Mouse (Mus musculus) right cerebral cortex, postnatal 10 days (tissue): ENCODE data around the gene Wsb2.
A peak's percentile ranks its signal among the peaks of the same experiment; 100 is the strongest.
"Not testable (repeated sequence)": the region's sequence is repeated elsewhere in the genome, so short reads cannot be mapped to it uniquely, and the experiment has no call there.

Experiments used
- DNase-seq, 2 experiments: peaks; one replicate each; pipeline ENCODE4 v3.0.0; 2021; ENCODE audit warnings: low spot score in 2 of 2

Gene Wsb2

DNA sequence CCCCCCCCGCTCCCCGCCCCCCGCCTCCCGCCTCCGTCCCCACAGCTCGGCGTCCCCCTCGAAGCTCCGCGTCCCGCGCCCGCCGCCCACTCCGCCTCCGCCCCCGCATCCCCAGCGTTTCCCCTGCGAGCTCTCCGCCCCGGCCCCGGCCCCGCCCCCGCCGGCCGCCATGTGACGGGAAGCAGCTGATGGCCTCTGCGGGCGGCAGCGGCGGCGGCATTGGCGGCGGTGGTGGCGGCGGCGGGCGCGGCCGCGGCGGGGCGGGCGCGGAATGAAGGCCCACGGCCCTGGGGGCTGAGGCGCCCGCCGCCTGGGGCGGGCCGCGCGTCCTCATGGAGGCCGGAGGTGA, at the start of gene Wsb2:
Gene Wsb2, plus strand, starts transcription at position 176 of the 349 bp plus-strand sequence.
- DNase-seq: peak; percentile 89 to 92

DNA sequence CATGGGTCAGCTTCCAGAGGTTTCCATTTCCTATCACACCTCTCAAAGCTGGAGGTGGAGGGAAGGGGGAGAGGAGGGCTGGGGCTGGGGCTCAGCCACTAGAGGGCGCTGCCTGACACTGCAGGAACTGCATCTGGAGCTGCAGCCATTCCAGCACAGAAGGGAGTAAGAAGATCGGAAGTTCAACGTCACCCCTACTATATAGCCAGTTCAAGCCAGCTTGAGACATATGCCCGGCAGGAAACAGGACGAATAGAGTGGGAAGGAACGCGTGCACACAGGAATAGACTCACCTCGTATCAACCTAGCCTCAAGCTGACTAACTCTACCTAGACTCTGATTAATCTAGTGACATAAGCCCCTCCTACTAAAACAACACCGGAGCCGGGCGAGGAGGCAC, 49.4 kb upstream of the Wsb2 start:
- DNase-seq: peak; percentile 45 to 59

DNA sequence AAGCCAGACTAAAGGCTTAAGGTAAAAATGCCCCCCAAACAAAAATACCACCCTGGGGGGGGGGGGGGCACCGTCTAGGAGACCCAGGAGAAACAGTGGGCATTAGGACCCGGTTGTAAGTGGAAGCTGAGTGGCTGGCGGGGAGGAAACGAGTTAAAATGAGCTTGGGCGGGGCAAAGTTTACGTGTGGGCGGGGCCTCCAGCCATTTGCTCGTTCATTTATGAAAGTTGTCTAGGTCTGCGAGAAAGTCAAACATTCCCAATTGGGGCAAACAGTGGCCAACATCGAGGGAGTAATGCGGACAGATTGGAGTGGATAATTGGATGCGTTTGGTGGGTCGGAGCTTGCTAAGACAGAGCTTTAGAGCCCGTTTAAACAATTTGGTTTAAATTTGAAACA, 43.7 kb upstream of the Wsb2 start:
- no peak for DNase-seq

DNA sequence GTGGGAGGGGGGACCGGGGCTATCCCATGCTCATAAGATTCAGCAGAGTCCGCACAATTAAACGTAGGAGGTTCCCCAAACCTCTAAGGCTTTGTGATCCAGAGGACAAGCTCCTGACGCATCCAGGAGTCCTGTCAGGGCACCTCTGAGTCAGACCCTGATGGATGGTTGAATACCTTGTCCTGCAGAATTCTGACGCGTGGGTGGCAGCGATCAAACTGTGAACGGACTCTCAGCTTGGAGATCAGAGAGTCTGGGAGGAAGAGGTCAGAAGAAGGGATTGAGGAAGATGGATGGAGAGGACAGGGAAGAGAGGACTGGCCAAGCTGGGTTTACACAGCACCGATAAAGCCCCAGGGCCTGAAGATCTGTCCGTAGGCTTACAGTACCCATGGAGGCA, 43.2 kb upstream of the Wsb2 start:
- no peak for DNase-seq

DNA sequence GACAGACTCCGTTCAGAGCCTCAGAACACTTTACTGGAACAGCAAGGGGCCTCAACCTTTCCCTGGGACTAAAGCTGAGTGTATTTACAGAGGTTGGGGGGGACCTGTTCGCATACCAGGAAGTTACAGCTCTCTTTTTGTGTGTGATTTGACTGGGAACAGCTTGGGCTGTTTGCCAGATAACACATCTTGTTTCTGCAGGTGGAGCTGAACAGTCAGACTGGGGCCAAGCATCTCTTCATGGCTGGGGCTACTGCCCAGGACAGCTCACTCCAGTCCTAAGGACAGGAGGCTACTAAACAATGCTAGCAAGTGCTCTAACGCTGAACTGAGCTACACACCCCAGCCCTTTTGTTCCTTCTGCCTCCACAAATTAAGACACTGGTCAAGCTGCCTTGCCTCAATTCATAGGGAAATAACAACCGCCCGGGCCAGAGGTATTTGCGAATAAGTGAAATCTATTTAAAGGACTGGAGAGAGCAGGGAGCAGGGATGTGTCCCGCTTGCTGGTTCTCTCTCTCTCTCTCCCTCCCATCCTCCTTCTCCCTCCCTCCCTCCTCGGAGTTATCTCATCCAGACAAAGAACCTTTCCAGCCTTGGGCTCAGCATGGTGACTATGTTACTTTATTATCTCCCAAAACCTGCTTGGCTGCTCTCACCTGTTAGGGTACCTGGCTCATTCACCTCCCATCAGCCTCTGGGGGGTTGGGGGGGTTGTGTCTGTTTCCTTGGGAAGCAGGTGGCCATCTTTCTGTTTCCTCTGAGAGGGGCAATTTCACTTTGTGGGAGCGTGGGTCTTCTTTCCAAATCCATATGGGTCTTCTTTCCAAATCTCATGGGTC, 42.3 kb upstream of the Wsb2 start:
- DNase-seq: no peak

DNA sequence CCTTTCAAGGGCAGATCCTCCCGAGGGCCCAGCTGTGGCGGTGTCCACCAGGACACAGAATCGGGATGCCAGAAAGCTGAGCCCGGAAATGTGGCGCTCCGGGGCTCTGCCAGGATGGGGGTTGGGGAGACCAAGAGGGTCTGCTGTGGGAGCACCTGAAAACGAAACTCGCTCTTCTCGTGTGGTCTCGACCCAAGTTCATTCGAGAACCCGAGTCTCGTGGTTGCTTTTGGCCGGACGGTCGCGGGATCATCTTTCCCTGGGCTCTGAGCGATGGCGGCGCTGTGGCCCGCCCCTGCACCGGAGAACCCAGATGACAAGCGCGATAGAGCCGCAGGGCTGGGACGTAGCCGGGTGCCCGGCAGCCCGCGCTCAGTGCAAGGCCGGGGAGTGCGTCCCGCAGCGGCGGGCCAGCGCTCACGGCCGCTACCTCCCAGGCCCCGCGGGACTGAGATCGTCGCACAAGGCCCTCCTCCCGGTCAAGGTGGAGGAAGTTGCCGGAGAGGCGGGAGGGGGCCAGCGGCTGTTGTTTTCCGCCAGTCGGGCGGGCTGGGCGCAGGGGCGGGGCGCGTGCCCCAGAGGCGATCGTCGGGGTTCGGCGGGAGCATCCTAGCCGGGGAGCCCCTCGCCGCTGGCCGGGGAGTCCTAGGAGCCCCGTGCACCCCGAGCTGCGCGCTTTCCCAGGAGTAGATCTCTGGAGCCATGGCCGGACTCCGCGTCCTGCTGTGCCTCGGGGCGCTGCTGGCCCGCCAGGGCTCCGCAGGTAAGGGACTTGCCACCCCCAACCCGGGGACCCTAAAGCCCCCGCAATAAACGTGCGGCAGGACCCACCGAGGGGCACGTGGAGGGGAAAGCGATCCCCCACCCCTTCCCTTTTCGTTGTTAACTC, 38.1 kb upstream of the Wsb2 start, which contains the start of gene Vsig10:
Gene Vsig10, plus strand, starts transcription at position 343 of the 889 bp plus-strand sequence.
- DNase-seq: peak; percentile 40 to 41

DNA sequence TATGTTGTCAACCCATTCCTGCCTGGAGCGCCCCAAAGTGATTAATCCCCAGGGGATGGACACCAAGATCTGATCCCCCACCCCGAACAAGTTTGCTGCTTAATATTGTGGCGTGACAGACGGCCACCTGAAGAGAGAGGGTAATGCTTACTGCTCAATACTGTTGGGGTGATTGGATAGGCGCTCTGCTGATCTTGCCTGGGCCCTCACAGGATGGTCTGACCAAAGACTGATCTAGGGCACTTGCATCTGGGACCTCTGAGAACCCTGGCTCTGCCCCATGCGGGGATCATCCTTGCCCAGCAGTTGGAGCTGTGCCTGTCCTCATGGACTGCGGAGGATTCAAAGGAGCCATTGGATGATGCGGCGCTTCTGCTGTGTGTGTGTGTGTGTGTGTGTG, 33.4 kb upstream of the Wsb2 start:
- DNase-seq: no peak

DNA sequence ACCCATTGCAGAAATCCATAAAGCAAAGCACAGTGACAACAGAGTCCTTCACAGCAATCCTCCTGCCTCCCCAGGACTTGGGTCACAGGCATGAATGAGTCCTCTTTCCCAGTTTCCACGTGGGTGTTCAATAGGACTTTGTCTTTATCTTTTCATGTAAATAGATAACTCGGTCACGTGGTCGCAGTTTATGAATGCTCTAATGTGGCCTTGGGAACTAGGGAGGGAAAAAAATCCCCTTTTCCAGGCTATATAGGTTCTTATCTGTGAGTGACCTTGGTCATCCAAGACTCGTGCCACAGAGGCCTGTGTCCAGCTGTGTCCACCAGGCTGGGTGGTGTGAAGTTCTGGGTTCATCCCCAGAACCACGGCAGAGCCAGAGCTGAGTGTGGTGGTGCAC, 30.7 kb upstream of the Wsb2 start:
- no peak for DNase-seq

DNA sequence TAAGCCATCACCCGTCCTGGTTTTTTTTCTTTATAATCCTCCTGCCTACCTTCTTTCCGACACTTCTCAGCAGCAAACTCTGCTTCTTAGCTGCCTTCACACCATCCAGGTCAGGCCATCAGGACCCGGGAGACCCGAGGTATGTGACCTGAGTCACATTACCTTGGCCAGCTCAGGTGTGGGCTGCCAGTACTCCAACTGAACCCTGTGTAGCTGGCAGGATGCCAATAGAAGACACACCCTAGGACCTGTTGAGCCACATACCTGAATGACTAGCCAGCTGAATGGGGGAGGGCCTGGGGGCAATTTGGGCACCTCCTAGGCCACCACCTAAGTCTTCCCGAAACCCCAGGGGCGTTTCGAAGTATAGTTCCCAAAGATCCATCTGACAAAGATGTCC, 26.6 kb upstream of the Wsb2 start:
- DNase-seq: no peak

DNA sequence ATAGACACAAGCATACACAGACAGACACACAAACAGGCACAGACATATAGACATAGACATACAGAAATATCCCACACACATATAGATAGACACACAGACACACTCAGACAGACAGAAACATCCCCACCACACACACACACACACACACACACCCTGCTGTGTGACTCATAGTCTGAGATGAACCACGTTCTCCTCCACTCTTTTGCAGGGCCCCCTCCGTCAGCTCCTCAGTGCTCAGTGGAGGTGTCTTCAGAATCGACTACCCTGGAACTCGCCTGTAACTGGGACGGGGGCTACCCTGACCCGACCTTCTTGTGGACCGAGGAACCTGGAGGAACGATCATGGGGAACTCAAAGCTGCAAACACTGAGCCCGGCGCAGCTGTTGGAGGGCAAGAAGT, 19.1 kb upstream of the Wsb2 start:
- DNase-seq: no peak

DNA sequence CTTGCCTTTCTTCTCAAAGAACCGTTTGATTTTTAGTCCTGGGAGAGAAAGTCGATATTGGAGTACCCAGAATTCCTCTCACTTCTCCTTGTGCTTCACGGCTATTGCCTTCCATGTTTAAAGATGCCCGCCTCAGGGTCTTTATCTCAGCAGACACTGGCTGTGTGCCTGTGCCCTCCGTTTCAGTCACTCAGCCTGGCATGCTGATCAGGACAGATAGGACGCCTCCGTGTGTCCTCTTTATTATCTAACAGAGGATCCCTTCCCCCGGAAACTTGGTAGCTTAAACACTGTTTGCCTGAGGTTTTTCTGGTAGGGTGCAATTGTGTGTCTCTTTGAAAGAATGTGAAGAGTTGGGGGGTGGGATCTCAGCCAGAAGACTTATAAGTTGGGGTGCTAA, 18.6 kb upstream of the Wsb2 start:
- no peak for DNase-seq

DNA sequence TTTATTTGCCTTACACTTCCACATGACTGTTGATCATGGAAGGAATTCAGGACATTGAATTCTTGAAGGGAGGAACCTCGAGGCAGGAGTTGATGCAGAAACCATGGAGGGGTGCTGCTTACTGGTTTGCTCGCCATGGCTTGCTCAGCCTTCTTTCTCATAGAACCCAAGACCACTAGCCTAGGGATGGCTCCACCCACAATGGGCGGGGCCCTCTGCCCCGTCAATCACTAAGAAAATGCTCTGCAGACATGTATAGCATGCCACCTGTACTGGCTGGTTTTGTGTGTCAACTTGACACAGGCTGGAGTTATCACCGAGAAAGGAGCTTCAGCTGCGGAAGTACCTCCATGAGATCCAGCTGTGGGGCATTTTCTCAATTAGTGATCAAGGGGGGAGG, 17.0 kb upstream of the Wsb2 start:
- DNase-seq: no peak

DNA sequence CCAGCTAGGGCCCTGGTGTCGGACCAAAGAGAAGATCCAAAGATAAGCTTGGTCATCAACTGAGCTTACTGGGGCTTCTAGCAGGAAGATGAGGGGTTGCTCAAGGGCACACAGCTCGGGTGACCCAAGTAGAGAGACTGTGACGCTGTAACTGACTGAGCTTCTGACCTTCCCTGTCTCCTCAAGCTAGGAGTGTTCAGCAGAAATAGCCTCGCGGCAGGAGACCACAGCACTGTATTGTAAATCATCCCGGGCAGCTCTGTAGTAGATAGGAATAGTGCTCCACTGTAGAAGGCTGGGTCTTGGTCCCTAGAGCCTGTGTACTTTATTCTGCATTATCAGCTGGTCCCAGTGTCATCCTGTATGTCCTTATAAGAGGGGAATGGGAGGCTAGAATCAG, 15.2 kb upstream of the Wsb2 start:
- DNase-seq: no peak

DNA sequence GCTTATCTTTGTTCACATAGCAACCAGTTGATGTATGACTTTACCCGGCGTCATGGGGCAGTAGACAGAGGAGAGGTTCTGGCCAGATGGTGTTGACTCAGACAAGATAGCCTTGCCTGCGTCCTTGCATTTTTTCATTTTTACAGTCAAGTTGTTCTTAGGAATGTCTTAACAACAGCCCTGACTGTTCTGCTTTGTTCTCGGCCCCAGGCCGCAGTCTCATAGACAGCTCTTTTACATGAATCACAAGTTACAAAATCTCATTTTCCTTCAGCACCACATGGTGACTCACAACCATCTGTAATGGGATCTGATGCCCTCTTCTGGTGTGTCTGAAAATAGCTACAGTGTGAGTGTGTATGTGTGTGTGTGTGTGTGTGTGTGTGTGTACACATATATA, 12.6 kb upstream of the Wsb2 start:
- not testable (repeated sequence) for DNase-seq

DNA sequence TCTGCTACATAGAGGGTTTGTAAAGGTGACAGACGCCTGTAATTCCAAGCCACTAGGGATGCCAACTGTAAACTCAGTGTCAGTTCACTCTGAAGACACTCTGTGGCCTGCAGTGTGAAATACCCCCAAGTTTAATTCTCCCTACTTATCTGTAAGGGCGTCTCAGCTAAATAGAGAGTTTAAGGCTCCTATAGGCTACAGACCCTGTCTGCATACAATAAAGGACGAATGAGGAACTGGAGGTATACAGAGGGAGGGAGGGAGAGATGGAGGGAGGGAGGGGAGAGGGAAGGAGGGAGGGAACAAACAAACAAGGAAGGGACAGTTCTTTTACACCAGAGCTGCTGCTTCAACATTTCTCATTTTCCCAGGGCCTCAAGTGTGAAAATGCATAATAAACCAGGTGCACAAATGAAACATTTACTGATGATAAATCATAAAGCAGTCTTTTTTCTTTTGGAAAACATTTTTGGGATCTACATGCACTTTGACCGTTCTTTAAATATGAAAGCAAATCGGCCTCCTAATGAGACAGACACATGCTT, 11.6 kb upstream of the Wsb2 start:
- no peak for DNase-seq

DNA sequence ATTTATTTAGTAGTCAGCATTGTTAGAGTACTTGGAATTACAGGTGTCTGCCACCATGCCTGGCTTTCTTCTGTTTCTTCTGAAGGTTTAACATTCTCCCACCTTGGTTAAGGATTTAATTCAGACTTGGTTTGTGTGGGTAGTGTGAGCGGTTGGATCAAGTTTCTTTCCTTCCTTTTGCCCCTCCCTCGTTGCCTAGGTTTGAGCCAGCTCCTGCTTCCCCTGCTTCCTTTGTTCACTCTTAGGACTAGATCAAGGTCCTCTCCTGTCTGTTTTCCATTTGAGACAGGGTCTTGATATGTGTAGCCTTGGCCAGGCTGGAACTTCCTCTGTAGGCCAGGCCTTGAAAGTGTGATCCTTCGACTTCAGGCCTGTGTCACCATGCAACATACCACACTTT, 10.8 kb upstream of the Wsb2 start:
- DNase-seq: no peak

DNA sequence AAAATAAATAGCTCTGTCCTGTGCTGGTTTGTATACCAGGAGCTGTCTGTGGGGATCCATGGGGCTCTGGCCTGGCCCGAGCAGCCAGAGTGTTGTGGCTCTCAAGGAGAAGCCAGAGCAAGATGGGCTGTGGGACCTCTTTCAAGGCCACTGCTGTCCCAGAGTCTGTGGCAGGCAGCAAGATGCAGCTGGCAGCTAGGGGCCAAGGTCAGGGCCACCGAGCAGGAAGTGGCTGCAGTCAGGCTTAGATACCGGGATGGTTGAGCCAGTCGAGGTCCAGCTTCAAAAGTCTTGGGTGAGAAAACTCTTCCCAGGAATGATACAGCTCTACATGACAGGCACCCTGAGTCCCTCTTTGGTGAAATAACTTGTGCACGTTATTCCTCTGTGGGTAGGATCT, 10.1 kb upstream of the Wsb2 start:
- DNase-seq: no peak

DNA sequence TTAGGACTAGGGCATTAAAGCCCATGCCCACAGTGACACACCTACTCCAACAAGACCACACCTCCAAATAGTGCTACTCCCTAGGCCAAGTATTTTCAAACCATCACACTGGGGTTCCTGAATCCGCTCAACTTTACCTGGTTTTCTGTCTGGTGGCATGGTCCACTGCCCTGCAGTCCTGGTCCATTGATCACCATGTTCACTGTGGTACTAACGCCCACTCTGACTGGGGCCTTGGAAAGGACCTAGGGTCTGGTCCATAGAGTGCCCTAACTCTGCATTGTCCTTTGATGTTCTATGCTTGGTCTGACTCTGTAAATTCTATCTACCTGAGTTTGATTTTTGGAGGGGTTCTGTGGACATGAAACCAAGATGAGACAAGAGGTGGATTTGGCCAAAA, 9.3 kb upstream of the Wsb2 start:
- no peak for DNase-seq

DNA sequence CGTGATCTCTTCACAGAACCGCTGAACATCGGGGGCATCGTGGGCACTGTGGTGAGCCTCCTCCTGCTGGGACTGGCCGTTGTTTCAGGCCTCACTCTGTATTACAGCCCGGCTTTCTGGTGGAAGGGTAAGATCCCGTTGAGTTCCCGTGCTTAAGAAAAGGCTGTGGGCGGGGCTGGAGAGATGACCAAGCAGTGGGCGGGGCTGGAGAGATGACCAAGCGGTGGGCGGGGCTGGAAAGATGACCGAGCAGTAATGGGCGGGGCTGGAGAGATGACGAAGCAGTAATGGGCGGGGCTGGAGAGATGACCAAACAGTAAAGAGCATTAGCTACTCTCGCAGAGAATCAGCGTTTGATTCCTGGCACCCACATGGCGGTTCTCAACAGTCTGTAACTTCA, 8.8 kb upstream of the Wsb2 start:
- peak; percentile 76 to 77 for DNase-seq

DNA sequence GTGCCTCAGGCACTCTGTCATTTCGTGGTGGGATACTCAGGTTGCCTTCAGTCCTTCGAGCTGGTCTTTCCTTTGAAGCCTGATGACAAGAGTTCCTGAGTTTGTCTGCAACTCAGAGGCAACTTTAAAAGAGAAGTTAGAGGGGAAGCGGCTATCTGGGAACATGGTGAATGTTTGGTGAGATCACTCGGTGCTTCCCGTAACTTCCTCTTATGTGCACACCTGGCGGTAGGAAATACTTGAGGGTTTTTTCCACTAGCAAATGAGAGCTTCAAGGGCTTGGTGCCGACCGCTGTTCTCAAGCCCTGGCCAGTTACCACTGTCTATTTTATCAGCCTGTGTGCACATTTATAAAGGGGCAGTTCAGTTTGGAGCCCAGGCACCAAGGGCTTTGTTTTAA, 3.0 kb upstream of the Wsb2 start:
- DNase-seq: no peak

DNA sequence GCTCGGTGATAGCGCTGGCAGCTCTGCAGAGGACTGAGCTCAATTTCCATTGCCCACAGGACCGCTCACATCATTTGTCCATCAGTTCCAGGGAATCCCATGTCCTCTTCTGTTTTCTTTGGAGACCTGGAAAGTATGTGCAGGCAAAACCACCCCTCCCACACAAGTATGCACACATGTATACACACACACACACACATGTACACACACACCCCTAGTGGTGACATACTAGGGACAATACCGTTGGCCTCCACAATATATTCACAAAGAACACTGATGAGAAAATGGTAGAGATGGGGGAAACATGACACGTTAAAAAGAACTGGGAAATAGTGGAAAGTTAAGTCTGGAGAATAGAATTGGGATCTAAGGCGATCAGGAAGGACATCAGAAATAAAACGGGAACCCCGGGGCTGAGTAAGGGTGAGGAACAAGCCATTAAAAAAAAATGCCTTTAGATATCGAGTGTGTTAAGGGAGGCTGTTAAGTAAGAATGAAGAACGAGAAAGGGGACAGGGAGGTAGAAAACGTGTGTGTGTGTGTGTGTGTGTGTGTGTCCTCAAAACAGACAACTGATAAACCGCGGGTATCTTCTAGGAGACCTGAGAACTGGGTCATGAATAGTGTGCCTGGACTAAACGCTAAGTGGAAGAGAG, 1.3 kb upstream of the Wsb2 start:
- DNase-seq: no peak
